Mouse (Mus musculus): ENCODE measurements around the gene Mx1.

GRCm38 (mm10) chr16:97437448-97438056 is 25.2 kb downstream of the Mx1 start:
- TF ChIP-seq CTCF (IDR thresholded peaks at IDR 0.05; ENCODE audit: control insufficient read depth, insufficient read depth, insufficient replicate concordance, low read depth, low read length): no peak
- TF ChIP-seq POLR2A (IDR thresholded peaks at IDR 0.05; ENCODE audit: control insufficient read depth, low read depth, low read length): no peak

Data from testis, adult 2 months (tissue).